Mouse (Mus musculus): Measurements from ENCODE around the gene Rbm4. TPM values are rescaled to one million over a fixed set of nuclear protein-coding genes. Genes with fewer than 3 reads are reported as not detected.

Rbm4 gene
- total and polyA plus RNA-seq, 3 experiments, result 47.3 to 73.2 (median 68.3) TPM

DNA sequence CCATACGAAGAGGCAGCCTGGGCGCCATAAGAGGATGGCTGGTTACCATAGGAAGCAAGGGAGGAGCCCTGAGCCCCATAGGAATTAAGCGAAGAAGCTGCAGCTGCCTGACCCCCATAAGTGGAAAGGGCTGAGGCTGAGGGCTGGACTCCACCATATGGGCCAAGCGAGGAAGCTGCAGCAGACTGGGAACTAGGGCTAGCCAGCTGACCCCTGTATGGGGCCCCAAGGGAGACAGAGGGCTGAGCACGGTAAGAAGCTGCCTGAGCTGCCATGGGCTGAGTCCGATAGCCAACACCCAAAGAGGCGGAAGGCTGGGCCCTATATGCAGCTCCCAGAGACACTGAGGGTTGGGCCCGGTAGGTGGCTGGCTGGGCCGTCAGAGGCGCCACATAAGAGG, 9.6 kb upstream of the Rbm4 start:
- H3K9ac ChIP-seq (ENCODE audit: insufficient read depth, low read depth), result no peak overlapping the region

DNA sequence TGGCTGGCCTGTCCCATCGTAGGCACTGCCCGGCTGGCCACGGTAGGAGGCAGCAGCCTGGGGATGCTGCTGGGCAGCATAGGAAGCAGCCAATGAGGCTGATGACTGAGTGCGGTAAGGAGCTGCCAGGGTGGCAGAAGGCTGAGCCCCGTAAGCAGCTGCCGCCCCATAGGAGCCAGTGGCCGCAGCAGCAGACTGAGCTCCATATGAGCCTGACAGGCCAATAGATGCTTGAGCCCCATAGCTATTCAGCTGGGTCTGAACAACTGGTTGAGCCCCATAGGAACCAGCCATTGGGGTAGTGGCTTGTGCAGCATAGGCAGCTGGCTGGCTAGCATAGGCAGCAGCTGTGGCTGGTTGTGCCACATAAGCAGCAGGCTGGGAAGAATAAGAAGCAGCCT, 9.0 kb upstream of the Rbm4 start:
- Histone ChIP-seq H3K27me3 (replicated peaks) (no peaks in the 10 kb centered on the region), H3K27ac (ENCODE audit: insufficient read depth, low read depth) (no peak overlapping the region), H3K36me3 (replicated peaks in 1 of 2; ENCODE audit: control insufficient read depth in 1 of 2, insufficient read depth in 1 of 2, low read length in 1 of 2) (peaks cover 43 to 86% of the 10 kb centered on the region in 2 experiments), H3K4me2 (ENCODE audit: insufficient read depth, low read depth, poor library complexity, severe bottlenecking) (no peak overlapping the region), H3K4me1 (ENCODE audit: control insufficient read depth in 1 of 2, insufficient read depth in 2 of 2) (peaks cover 2 to 31% of the 10 kb centered on the region in 2 experiments; a peak in 3 of 4 replicates), H3K9ac (ENCODE audit: insufficient read depth, low read depth) (no peak overlapping the region), H3K4me3 (replicated peaks in 1 of 3; ENCODE audit: low read depth in 2 of 3, low read length in 2 of 3, poor library complexity in 1 of 3) (no peak overlapping the region), H3K9me3 (replicated peaks; ENCODE audit: low read length) (no peaks in the 10 kb centered on the region), H3K79me2 (replicated peaks; ENCODE audit: control insufficient read depth, extremely low read depth, insufficient read depth, poor library complexity, severe bottlenecking) (peaks cover 99% of the 10 kb centered on the region)
- dilution Hi-C loops (cut with MboI; ENCODE audit: extremely low pct_ligation_motif_present, extremely low pct_unique_long_range_greater_than_20kb, low sequenced_read_pairs) (no loop called here), in situ Hi-C loops (cut with MboI; ENCODE audit: low pct_ligation_motif_present, low pct_unique_long_range_greater_than_20kb, low sequenced_read_pairs) (no loop called here)
- DNase-seq (ENCODE audit: extremely low read depth), result no peak
- TF ChIP-seq USF1 (IDR thresholded peaks at IDR 0.05; ENCODE audit: low read depth, low read length) (no peak), JUND (conservative IDR thresholded peaks at IDR 0.05; ENCODE audit: low read depth, low read length) (no peak), POLR2A (IDR thresholded peaks at IDR 0.05; ENCODE audit: low read depth, low read length) (no peak), MXI1 (IDR thresholded peaks at IDR 0.05; ENCODE audit: low read depth, low read length) (no peak), ELF1 (IDR thresholded peaks at IDR 0.05; ENCODE audit: low read depth, low read length) (no peak), GABPA (IDR thresholded peaks at IDR 0.05; ENCODE audit: insufficient replicate concordance, low read depth, low read length) (no peak), BHLHE40 (IDR thresholded peaks at IDR 0.05; ENCODE audit: low read depth, low read length) (no peak), ZNF384 (IDR thresholded peaks at IDR 0.05; ENCODE audit: low read depth, low read length) (no peak), JUN (IDR thresholded peaks at IDR 0.05; ENCODE audit: insufficient read depth, low read depth, low read length) (no peak), MAFK (IDR thresholded peaks at IDR 0.05; ENCODE audit: insufficient replicate concordance, low read length) (no peak), E2F4 (IDR thresholded peaks at IDR 0.05; ENCODE audit: insufficient replicate concordance, low read depth, low read length) (no peak), NELFE (IDR thresholded peaks at IDR 0.05; ENCODE audit: low read depth, low read length) (no peak), KAT2A (IDR thresholded peaks at IDR 0.05; ENCODE audit: insufficient replicate concordance, low read length) (no peak), CHD2 (IDR thresholded peaks at IDR 0.05; ENCODE audit: low read length) (no peak), TCF12 (IDR thresholded peaks at IDR 0.05; ENCODE audit: low read depth, low read length) (no peak), EP300 (IDR thresholded peaks at IDR 0.05; ENCODE audit: low read length) (no peak)

More for the DNA sequence above, 9.6 kb upstream of the Rbm4 start:
- H3K4me3 ChIP-seq (replicated peaks in 1 of 3; ENCODE audit: low read depth in 2 of 3, low read length in 2 of 3, poor library complexity in 1 of 3), result no peak overlapping the region
- H3K9me3 ChIP-seq (replicated peaks; ENCODE audit: low read length), result no peaks in the 10 kb centered on the region
- H3K27me3 ChIP-seq (replicated peaks), result no peaks in the 10 kb centered on the region
- in situ Hi-C loops (cut with MboI; ENCODE audit: low pct_ligation_motif_present, low pct_unique_long_range_greater_than_20kb, low sequenced_read_pairs) (no loop called here), dilution Hi-C loops (cut with MboI; ENCODE audit: extremely low pct_ligation_motif_present, extremely low pct_unique_long_range_greater_than_20kb, low sequenced_read_pairs) (no loop called here)
- peaks cover 43 to 89% of the 10 kb centered on the region in 2 experiments for H3K36me3 ChIP-seq (replicated peaks in 1 of 2; ENCODE audit: control insufficient read depth in 1 of 2, insufficient read depth in 1 of 2, low read length in 1 of 2)
- DNase-seq (ENCODE audit: extremely low read depth), result no peak
- no peak overlapping the region for H3K27ac ChIP-seq (ENCODE audit: insufficient read depth, low read depth)
- H3K4me2 ChIP-seq (ENCODE audit: insufficient read depth, low read depth, poor library complexity, severe bottlenecking), result no peak overlapping the region
- peaks cover 6 to 37% of the 10 kb centered on the region in 2 experiments for H3K4me1 ChIP-seq (ENCODE audit: control insufficient read depth in 1 of 2, insufficient read depth in 2 of 2)
- no peak for TF ChIP-seq GABPA (IDR thresholded peaks at IDR 0.05; ENCODE audit: insufficient replicate concordance, low read depth, low read length)
- no peak for TF ChIP-seq MAZ (IDR thresholded peaks at IDR 0.05; ENCODE audit: low read depth, low read length)
- H3K79me2 ChIP-seq (replicated peaks; ENCODE audit: control insufficient read depth, extremely low read depth, insufficient read depth, poor library complexity, severe bottlenecking), result peaks cover 100% of the 10 kb centered on the region

All from CH12.LX (cell line).